Mouse (Mus musculus) brain, embryonic 14.5 days (tissue): ENCODE data around the gene Sdad1. TPM values are rescaled to one million over a fixed set of nuclear protein-coding genes. Genes with fewer than 3 reads are reported as not detected.

Source experiments
- DNase-seq: peaks from one replicate; pipeline ENCODE4 v3.0.0-alpha.2; 2011; ENCODE audit warnings: low read depth
- CTCF ChIP-seq: fragments of 200-500 bp; IDR thresholded peaks from 2 replicates; pipeline ENCODE4 v1.5.1; 2012; ENCODE audit warnings: inconsistent platforms, mild to moderate bottlenecking, moderate library complexity, borderline replicate concordance; ENCODE audit not compliant: insufficient read depth, insufficient read length; ENCODE audit errors: extremely low read depth
- POLR2A ChIP-seq: fragments of 200-500 bp; IDR thresholded peaks from 2 replicates; pipeline ENCODE4 v1.6.1; 2012; ENCODE audit warnings: mild to moderate bottlenecking, inconsistent platforms, borderline replicate concordance; ENCODE audit not compliant: poor library complexity, insufficient read depth, insufficient read length, severe bottlenecking; ENCODE audit errors: extremely low read depth
- polyA plus RNA-seq: library from polyadenylated mRNA; depleted of rRNA; stranded (reverse); fragments of >200 nt; gene quantifications from 2 replicates; pipeline ENCODE4 v1.2.3, GENCODE M21; 2012; rRNA removed

The Sdad1 gene
- polyA plus RNA-seq, 1 experiment = 25.4 TPM

DNA sequence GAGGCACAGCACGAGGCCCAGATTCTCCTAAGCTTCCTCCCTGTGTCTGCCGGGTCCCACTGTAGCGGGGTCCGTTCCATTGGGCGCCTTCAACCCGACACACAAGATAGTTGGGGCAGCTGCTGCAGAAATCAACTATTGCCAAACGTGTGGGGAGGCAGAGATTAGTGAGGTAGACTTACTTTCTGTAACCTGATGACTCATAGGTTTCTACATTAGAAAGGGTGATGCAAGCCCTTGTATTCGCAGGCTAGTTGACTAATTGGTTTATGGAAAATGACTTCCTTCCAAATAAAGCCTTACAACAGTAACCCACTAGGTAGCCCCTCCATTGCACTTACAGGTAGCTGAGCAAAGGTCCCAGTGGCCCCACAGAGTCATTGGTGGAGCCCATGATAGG, 47.6 kb downstream of the Sdad1 start:
- no peak for TF ChIP-seq CTCF
- no peak for TF ChIP-seq POLR2A
- no peak for DNase-seq

DNA sequence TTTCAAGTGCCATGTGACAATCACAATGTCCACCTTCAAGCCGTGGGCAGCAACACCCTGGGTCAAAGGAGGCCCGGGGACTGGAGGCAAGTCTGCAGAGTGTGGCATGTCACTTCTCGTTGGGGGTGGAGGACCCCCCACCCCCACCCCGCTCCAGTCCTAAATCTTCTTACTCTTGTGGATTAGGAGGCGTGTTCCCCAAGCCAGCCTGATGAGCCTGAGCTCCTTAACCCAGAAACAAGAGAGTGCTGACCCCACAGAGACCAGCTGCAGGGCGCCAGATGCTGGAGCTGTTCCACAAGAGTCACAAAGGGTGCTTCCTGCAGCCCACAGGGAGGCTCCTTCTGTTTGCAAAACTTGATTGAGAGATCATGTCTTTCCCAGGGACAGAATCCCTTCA, 54.1 kb downstream of the Sdad1 start, which contains the start of gene Ppef2:
Gene Ppef2 (minus strand): TSS at position 61 of the 400 bp plus-strand sequence.
- no peak for TF ChIP-seq CTCF
- no peak for TF ChIP-seq POLR2A
- DNase-seq = no peak

DNA sequence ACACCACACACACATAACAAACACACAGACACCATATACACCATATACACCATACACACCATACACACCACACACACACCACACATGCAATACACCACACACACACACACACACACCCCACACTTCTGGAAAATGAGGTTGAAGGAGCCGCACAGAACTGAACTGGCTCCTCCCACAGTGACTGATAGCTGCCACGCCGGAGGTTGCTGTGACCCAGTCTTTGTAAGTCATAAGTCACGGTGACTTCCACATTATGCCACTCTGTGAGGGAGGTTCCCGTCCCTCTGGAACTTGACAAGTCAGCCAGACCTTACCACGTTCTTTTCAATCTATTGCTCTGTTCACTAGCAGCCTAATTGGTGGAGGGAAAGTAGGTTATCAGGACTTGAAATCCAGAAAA, 55.8 kb downstream of the Sdad1 start:
- TF ChIP-seq CTCF (no peak), POLR2A (no peak)
- no peak for DNase-seq

DNA sequence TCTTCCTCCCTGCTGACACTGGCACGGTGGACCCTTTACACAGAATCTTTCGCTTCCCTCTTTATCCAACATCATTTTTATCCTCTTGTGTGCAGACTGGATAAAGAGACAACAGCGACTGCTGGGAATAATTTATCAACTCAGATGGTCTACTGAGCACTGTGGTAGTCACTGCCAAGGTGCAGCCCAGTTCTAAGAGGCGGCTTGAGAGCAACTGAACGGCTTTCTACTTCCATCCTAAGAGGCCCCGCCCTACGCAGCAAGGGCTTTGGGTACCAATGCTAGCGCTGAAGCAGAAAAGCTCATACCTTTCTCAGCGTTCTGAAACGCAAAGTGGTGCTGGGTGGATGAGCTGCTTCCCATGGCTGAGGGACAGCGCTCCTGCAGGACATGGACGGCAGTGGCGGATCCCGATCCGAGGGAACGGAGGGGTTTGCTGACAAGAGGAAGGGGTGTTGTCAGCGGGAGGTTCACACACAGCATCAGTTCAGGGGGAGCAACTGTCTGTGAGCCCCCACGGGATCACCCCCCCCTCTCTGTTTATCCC, 57.4 kb downstream of the Sdad1 start:
- DNase-seq = peak; percentile 67
- TF ChIP-seq CTCF = peak; percentile 69
- no peak for TF ChIP-seq POLR2A

DNA sequence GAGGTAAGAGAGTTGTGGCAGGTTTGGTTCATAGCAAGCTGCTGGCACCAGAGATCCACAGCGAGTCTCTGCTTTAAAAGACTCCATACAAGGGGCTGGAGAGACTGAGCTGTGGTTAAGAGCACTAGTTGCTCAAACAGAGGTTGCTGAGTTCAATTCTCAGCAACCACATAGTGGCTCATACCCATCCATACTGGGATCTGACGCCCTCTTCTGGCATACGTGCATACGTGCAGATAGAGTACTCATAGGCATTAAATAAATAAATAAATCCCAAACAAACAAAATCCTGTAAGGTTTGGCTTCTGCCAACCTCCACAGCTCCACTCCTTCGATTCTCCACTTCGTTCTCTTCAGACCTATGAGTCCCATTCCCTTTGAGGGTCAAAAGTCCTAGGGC, 58.2 kb downstream of the Sdad1 start:
- DNase-seq = no peak
- no peak for TF ChIP-seq POLR2A
- no peak for TF ChIP-seq CTCF

DNA sequence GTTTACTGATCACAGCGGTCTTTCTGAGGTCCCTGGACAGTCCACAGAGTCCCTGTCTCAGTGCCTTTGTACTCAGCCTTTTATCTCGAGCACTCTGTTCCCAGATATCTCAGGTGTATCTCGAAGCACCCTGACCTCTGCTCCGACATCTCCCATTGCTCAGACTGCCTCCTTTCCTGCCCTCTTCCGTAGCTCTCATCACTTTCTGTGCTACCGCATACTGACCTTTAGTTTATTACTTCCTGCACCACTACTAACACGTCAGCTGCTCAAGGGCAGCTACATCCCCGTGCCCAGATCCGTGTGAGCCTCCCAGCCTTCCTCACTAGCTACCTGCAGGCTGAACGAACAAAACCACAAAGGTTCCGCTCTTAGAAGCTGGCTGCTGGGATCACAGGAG, 61.7 kb downstream of the Sdad1 start:
- DNase-seq = no peak
- no peak for TF ChIP-seq POLR2A
- no peak for TF ChIP-seq CTCF

DNA sequence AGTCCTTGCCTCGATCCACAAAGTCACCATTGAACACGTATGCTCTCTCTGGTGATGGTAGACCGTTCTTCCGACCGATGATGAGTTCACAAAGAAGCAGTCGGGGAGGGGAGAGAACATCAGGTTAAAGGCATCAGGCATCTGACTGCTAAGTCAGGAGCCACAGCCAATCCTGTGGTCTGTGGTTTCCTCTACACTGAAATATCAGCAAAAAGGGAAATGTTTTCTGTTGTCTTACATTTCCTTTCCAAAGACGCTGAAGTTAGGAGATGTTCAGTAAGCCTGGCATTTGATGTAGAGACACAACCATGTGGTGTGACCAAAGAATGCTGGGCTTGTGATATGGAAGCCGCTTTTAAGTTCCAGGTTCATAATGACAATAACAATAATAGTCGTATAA, 64.8 kb downstream of the Sdad1 start:
- no peak for DNase-seq
- TF ChIP-seq CTCF = no peak
- TF ChIP-seq POLR2A = no peak

DNA sequence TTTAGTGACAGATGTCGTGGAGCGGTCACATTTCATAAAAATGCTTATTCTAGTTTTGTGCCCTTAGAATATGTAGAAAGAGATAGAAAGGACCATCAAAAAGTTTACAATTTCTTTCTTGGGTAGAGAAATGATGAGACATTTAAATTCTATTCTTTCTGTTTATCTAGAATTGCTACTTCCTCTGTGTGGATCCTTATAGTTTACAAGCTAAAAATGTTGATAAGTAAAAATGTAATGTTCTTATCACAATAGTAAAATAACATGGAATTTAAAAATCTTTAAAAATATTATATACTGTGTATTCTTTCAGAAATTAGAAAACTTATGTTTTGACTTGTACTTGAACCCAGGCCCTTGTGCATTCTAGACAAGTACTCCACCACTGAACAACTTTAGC, 65.4 kb downstream of the Sdad1 start:
- no peak for TF ChIP-seq POLR2A
- no peak for TF ChIP-seq CTCF
- no peak for DNase-seq

DNA sequence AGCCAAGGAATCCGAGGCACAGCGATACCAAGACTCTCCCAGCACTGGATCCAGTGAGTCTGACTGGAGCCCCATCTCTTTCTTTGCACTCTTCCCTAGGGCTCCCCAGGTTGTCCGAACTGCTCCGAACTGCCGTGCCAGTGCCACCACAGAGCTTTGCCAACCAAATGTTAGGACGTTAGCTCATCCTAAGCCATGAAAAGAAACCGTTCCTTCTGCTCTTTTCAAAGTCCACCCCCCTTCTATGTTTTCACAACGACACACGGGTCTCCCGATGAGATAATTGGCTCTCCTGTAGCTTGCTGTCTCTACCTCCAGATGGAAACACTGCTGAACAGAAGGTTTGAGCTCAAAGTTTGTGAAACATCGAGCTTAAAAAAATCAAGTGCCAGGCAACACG, 69.5 kb downstream of the Sdad1 start:
- TF ChIP-seq POLR2A (no peak), CTCF (no peak)
- peak; percentile 71 for DNase-seq

DNA sequence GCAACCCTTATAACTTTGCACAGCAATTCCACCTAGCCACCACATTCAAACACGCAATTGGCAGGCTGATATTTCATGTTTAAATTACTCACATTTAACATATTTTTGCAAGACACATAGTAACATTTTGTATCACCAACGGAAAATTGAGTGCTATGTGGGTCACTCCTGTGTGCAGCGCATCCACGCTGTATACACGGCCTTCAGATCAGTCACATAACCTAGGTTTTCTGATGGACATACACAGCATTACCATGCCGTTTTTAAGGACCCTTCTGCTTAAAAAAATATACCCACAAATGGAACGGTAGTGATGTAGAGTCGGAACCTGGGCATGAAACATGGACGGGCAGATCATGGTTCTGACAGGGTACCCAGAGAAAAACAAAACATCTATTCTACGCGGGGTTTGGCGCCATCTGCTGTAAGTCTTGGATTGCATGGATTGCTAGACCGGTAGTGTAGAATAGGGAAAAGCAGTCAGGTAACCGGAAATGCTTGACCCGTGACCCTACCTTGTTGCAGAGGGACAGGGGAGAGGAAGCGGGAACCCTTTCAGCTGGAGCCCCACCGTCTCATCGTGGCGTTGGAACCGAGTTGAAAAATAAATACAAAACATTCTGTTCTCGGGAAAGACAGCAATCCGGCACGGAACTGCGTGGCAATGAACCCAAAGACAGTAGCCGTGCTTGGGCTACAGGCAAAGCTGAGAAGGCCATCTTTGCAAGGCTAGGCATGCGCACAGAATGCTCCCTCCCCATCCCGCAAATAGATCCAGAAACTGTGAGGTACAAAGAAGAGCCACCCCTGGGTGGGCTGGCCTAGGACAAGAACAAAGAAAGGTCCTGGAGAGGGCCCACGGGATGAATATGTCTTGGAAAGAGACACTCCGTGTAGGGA, 70.7 kb downstream of the Sdad1 start:
- DNase-seq = peak; percentile 80
- TF ChIP-seq POLR2A (no peak), CTCF (peak; percentile 75; the same call in 1 of the 2 replicates)

DNA sequence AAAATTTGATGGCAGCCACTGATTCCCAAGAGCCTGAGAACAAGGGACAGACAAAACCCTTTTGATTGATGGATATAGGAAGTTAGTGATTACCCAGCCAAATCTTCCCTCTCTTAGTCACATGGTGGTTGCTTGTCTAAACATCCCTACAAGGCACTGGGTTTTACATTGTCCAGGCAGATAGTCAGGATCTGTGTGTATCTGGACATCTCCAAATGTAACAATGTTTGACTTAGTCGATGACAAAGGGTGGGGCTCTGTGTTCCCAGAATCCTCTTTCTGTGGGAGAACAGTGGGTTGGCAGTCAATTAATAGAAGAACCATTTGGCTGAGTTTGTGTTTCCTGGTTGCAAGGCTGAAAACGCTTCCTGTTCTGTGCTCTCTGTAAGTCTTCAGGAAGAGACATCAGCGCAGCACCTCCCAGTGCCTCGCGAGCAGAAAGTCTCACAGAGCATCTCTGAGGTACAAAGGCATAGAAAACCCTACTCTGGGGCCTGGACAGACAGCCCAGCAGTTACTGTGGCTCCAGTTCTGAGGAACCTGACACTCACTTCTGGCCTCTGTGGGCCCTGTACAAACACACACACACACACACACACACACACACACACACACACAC, 75.2 kb downstream of the Sdad1 start:
- DNase-seq = no peak
- TF ChIP-seq CTCF (no peak), POLR2A (no peak)

Other genes starting within 250 kb of the Sdad1 start
- 117 and 172 TPM in 2 replicates for gene G3bp2, start 226.8 kb downstream of the Sdad1 start, polyA plus RNA-seq
- 39.4 and 46.2 TPM in 2 replicates for gene Uso1, start 172.5 kb downstream of the Sdad1 start, polyA plus RNA-seq
- not detected in 2 replicates for gene U90926, start 95.1 kb downstream of the Sdad1 start, polyA plus RNA-seq
- gene Ppef2, start 54.2 kb downstream of the Sdad1 start, polyA plus RNA-seq = 0.74 and 1.3 TPM in 2 replicates
- 9.4 and 15.5 TPM in 2 replicates for gene Naaa, start 32.3 kb downstream of the Sdad1 start, polyA plus RNA-seq
- 0.03 TPM in 1 of 2 replicates, not detected in the other for gene Cxcl9, start 17.6 kb upstream of the Sdad1 start, polyA plus RNA-seq
- gene Art3, start 21.3 kb upstream of the Sdad1 start, polyA plus RNA-seq = 2.1 and 3.8 TPM in 2 replicates
- 0.69 and 0.70 TPM in 2 replicates for gene Cxcl10, start 38.4 kb upstream of the Sdad1 start, polyA plus RNA-seq
- 53.3 and 53.6 TPM in 2 replicates for gene Nup54, start 124.7 kb upstream of the Sdad1 start, polyA plus RNA-seq
- gene Scarb2, start 196.4 kb upstream of the Sdad1 start, polyA plus RNA-seq = 57.4 and 71.5 TPM in 2 replicates
- gene Fam47e, start 244.6 kb upstream of the Sdad1 start, polyA plus RNA-seq = 0.37 and 0.56 TPM in 2 replicates